Mouse (Mus musculus): ENCODE measurements around the gene Olfr362.
"Not testable (repeated sequence)": the region's sequence is repeated elsewhere in the genome, so short reads cannot be mapped to it uniquely, and the experiment has no call there.

Olfr362 gene

DNA sequence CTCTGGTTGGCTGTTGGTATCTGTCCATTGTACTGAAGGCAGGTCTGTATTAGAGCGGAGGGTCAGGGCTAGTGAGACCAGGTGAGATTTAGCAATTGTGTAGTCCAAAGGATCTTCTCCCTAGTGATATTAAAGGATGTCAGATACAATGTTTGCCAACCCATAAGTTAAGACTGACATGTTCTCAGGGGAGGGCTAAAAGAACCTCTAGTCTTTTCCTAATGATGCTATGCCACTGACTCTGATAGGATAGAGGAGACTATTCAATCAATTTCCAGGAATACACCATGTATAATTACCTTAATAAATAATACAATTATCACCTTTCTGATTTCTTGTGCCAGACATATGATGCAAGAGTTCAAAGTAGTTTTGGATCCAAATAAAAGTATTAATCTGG lies at the start of gene Olfr362:
Olfr362 (minus strand) TSS at position 101 of the 400 bp plus-strand sequence.
- in situ Hi-C loops (cut with MboI, MseI): no loop called here

DNA sequence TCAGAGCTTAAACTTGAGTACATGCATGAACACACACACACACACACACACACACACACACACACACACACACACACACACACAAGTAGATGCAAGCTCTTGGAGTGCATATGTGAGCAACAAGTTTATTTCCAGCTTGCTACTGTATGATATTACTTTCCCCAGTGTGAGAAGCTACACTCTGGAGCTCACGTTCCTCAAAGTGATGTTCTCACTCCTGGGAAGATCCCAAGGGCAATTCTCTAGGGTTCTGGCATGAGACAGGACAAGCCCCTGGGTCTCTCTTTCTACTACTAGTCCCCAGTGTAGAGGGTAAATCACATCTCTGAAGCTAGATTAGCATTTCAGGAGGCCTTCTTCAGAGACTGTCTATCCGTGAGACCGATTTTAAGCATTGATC lies 21.3 kb upstream of the Olfr362 start, which contains the start of gene Olfr364-ps1:
Olfr364-ps1 (plus strand) TSS at position 301 of the 400 bp plus-strand sequence.
- in situ Hi-C loops (cut with MboI, MseI): no loop called here

DNA sequence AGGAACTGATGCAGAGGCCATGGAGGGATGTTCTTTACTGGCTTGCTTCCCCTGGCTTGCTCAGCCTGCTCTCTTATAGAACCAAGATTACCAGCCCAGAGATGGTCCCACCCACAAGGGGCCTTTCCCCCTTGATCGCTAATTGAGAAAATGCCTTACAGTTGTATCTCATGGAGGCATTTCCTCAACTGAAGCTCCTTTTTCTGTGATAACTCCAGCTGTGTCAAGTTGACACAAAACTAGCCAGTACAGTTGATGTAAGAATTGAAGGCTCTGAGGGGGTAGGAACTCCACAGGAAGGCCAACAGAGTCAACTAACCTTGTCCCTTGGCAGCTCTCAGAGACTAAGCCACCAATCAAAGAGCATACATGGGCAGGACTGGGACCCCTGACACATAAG lies 28.5 kb downstream of the Olfr362 start, which contains the start of gene Olfr361:
Olfr361 (minus strand) TSS at position 101 of the 400 bp plus-strand sequence.
- in situ Hi-C loops (cut with MboI, MseI): not testable (repeated sequence)

DNA sequence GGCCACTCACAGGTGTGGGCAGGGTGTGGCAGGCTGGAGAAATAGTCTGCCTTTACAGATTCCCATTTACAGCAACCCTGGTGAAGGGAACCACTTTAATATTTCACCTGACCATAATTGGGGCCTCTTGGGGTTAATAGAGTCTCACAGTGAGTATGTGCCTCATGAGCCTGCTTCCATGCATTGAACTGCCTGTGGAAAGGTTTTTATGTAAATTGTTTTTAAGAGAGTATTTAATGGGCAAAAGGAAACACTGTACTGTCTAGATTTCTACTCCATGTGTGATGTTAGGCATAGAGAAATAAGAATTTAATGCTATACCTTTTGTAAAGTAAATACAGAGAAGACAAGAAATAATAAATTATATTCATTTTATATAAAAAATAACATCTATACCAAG lies 52.3 kb downstream of the Olfr362 start, which contains the start of gene Olfr360:
Olfr360 (plus strand) TSS at position 301 of the 400 bp plus-strand sequence.
- in situ Hi-C loops (cut with MboI, MseI): no loop called here
